Mouse (Mus musculus): ENCODE measurements around the gene Map7d3. TPM values are rescaled to one million over a fixed set of nuclear protein-coding genes. Genes with fewer than 3 reads are reported as not detected.

The Map7d3 gene
- 0.53 TPM for polyA plus RNA-seq (2017; shearing (Covaris generic))

GRCm38 (mm10) chrX:56821765-56822603 is at the start of gene Map7d3:
Gene Map7d3 (minus strand): TSS chrX:56822326.

GRCm38 (mm10) chrX:56869863-56870262 is 47.7 kb upstream of the Map7d3 start, which contains the start of gene Adgrg4:
Gene Adgrg4 (plus strand): TSS chrX:56870163.

Other genes with a start within 250 kb of the Map7d3 start
- gene Mmgt1, start 224.3 kb downstream of the Map7d3 start, polyA plus RNA-seq (2017; shearing (Covaris generic)): 8.5 TPM
- 16.6 TPM for gene Slc9a6, start 212.6 kb downstream of the Map7d3 start, polyA plus RNA-seq (2017; shearing (Covaris generic))
- 0.10 TPM for gene Fhl1, start 90.5 kb downstream of the Map7d3 start, polyA plus RNA-seq (2017; shearing (Covaris generic))
- gene Adgrg4, start 47.8 kb upstream of the Map7d3 start, polyA plus RNA-seq (2017; shearing (Covaris generic)): not detected
- gene Brs3, start 220.7 kb upstream of the Map7d3 start, polyA plus RNA-seq (2017; shearing (Covaris generic)): not detected
- 67.0 TPM for gene Htatsf1, start 231.3 kb upstream of the Map7d3 start, polyA plus RNA-seq (2017; shearing (Covaris generic))